Mouse (Mus musculus): Measurements from ENCODE around the gene Fam162b. TPM values are rescaled to one million over a fixed set of nuclear protein-coding genes. Genes with fewer than 3 reads are reported as not detected.

Gene Fam162b
- polyA plus RNA-seq, 1 experiment from 2014 or later = 0.79 TPM

- peak; percentile 71 for ATAC-seq (replicated peaks; ENCODE audit: insufficient number of reproducible peaks, low FRiP score, low TSS enrichment)
Observed at GRCm38 (mm10) chr10:51553348-51554123, 36.8 kb downstream of the Fam162b start.

More at GRCm38 (mm10) chr10:51553348-51554123, 36.8 kb downstream of the Fam162b start:
- Histone ChIP-seq H3K4me3 (ENCODE audit: low read depth, low read length) (peak overlapping the region; percentile 53), H3K36me3 (ENCODE audit: control insufficient read depth, insufficient read depth, low read length) (no peaks in the 10 kb centered on the region), H3K4me2 (peak overlapping the region; percentile 89), H3K27ac (ENCODE audit: low read depth, low read length) (no peak overlapping the region), H3K9ac (ENCODE audit: low read depth, low read length) (peak overlapping the region; percentile 58), H3K27me3 (ENCODE audit: control insufficient read depth, insufficient read depth, low read length) (no peaks in the 10 kb centered on the region), H3K4me1 (ENCODE audit: control insufficient read depth, insufficient read depth, low read length) (no peaks in the 10 kb centered on the region), H3K9me3 (replicated peaks; ENCODE audit: control insufficient read depth, low read length) (no peaks in the 10 kb centered on the region)
- WGBS (ENCODE audit: insufficient replicate concordance) = 2% methylated on average over 16 of the region's 16 CpGs

Other genes starting within 250 kb of the Fam162b start
- gene Gm49339, start 109.9 kb downstream of the Fam162b start, polyA plus RNA-seq (2014; fragmentation: Nextera tagmentation; extraction: Ambion mirVana) = not detected in 2 replicates
- 0.17 TPM in 1 of 2 replicates, not detected in the other for gene Lilr4b, start 109.9 kb downstream of the Fam162b start, polyA plus RNA-seq (2014; fragmentation: Nextera tagmentation; extraction: Ambion mirVana)
- gene Lilrb4a, start 99.6 kb downstream of the Fam162b start, polyA plus RNA-seq (2014; fragmentation: Nextera tagmentation; extraction: Ambion mirVana) = 0.62 and 1.3 TPM in 2 replicates
- not detected in 2 replicates for gene Gprc6a, start 40.9 kb upstream of the Fam162b start, polyA plus RNA-seq (2014; fragmentation: Nextera tagmentation; extraction: Ambion mirVana)
- gene Rfx6, start 87.2 kb upstream of the Fam162b start, polyA plus RNA-seq (2014; fragmentation: Nextera tagmentation; extraction: Ambion mirVana) = 0.07 and 0.13 TPM in 2 replicates